Comparison of ENCODE assay signal across 23 mouse cellular contexts in genomic region chr10:127592423-127592822, GRCm38 (mm10). TPM values are rescaled to one million over a fixed set of nuclear protein-coding genes. Genes with fewer than 3 reads are reported as not detected.
DNase-seq lines count a peak whose midpoint lies in the region; ATAC-seq lines count a peak whose summit lies in the region.
"Had no signal": no experiment of that assay in that cellular context is flagged by ENCODE, and none has a peak within 500 bp of the region (broad histone marks: within the 10 kb centered on the region; RNA-seq: fewer than 3 reads in every experiment).

No protein-coding gene starts in this region.

- no peak for DNase-seq in neural tube, embryonic 11.5 days (ENCODE audit: low spot score)
- peak; percentile 45 for DNase-seq in brain, adult 2 months (ENCODE audit: low read depth, low spot score)
- DNase-seq in natural killer cell, adult 2 months (ENCODE audit: low spot score in 2 of 2): no peak
- no peak for DNase-seq in urinary bladder, postnatal 36 days (ENCODE audit: low spot score in 2 of 2)
- DNase-seq: cerebellum, adult 9-11 months; gastrocnemius, postnatal 36 days; heart, postnatal 4 days; kidney, adult 2 months; kidney, postnatal 10 days; liver, embryonic 13.5 days; lung, adult 2 months; lung, postnatal 14 days; thymus, postnatal 14 days had no signal

- H3K9me3 ChIP-seq in neural tube, embryonic 11.5 days (ENCODE audit: control insufficient read depth, low read length): no peaks in the 10 kb centered on the region
- H3K9me3 ChIP-seq in neural tube, embryonic 15.5 days (replicated peaks): no peaks in the 10 kb centered on the region
- H3K9me3 ChIP-seq: forebrain, embryonic 12.5 days; heart, embryonic 15.5 days; liver, embryonic 13.5 days; midbrain, embryonic 15.5 days had no signal

- H3K9ac ChIP-seq in neural tube, embryonic 11.5 days (ENCODE audit: low read length): 0 out of 2 replicates have a peak overlapping the region, but pooled peaks have one; percentile 5
- no peak overlapping the region for H3K9ac ChIP-seq in neural tube, embryonic 15.5 days (replicated peaks)
- H3K9ac ChIP-seq: forebrain, embryonic 12.5 days; heart, embryonic 15.5 days; liver, embryonic 13.5 days; midbrain, embryonic 15.5 days had no signal

- no peak overlapping the region for H3K4me3 ChIP-seq in neural tube, embryonic 11.5 days (ENCODE audit: low read depth, low read length)
- H3K4me3 ChIP-seq in neural tube, embryonic 15.5 days (replicated peaks): no peak overlapping the region
- no peak overlapping the region for H3K4me3 ChIP-seq in macrophage (ENCODE audit: inconsistent target)
- H3K4me3 ChIP-seq: erythroblast, embryonic 14.5 days; forebrain, embryonic 12.5 days; heart, embryonic 15.5 days; left cerebral cortex, adult 2 months; liver, embryonic 13.5 days; midbrain, embryonic 15.5 days had no signal

- peaks cover 29% of the 10 kb centered on the region for H3K36me3 ChIP-seq in neural tube, embryonic 11.5 days (ENCODE audit: control insufficient read depth, insufficient read depth, low read length)
- peaks cover 81% of the 10 kb centered on the region for H3K36me3 ChIP-seq in neural tube, embryonic 15.5 days
- peaks cover 25% of the 10 kb centered on the region; the same call in 1 of the 2 replicates for H3K36me3 ChIP-seq in macrophage (ENCODE audit: inconsistent target)

- WGBS in neural tube, embryonic 11.5 days: 92% methylated on average over 7 of the region's 7 CpGs
- 93% methylated on average over 7 of the region's 7 CpGs for WGBS in neural tube, embryonic 15.5 days
- WGBS in macrophage (ENCODE audit: missing documents): 82% methylated on average over 7 of the region's 7 CpGs

- no peak overlapping the region for H3K4me2 ChIP-seq in neural tube, embryonic 11.5 days (ENCODE audit: low read depth)
- H3K4me2 ChIP-seq in neural tube, embryonic 15.5 days: no peak overlapping the region
- H3K4me2 ChIP-seq: forebrain, embryonic 12.5 days; heart, embryonic 15.5 days; liver, embryonic 13.5 days; midbrain, embryonic 15.5 days had no signal

- H3K4me1 ChIP-seq in neural tube, embryonic 11.5 days (ENCODE audit: control insufficient read depth, insufficient read depth, low read length): peaks cover 15% of the 10 kb centered on the region
- peaks cover 21% of the 10 kb centered on the region for H3K4me1 ChIP-seq in neural tube, embryonic 15.5 days

- no peak overlapping the region for H3K27ac ChIP-seq in neural tube, embryonic 11.5 days (ENCODE audit: low read depth, low read length)
- H3K27ac ChIP-seq in neural tube, embryonic 15.5 days (replicated peaks): no peak overlapping the region
- peak overlapping the region; percentile 100 for H3K27ac ChIP-seq in macrophage
- H3K27ac ChIP-seq: forebrain, embryonic 12.5 days; liver, embryonic 13.5 days; midbrain, embryonic 15.5 days had no signal

- H3K27me3 ChIP-seq in neural tube, embryonic 11.5 days (ENCODE audit: control insufficient read depth, insufficient read depth, low read length): no peaks in the 10 kb centered on the region
- H3K27me3 ChIP-seq in neural tube, embryonic 15.5 days (replicated peaks): no peaks in the 10 kb centered on the region
- H3K27me3 ChIP-seq: forebrain, embryonic 12.5 days; heart, embryonic 15.5 days; liver, embryonic 13.5 days; midbrain, embryonic 15.5 days; Patski had no signal

- no peak for ATAC-seq in neural tube, embryonic 11.5 days (ENCODE audit: insufficient read depth, low FRiP score, low TSS enrichment)
- ATAC-seq in neural tube, embryonic 15.5 days (ENCODE audit: low FRiP score): no peak
- no peak for ATAC-seq in CD4-positive, CD25-positive, alpha-beta regulatory T cell, adult 4 months
- ATAC-seq: midbrain, embryonic 15.5 days; Patski had no signal

- H3K79me2 ChIP-seq in macrophage (ENCODE audit: inconsistent target): peaks cover 50% of the 10 kb centered on the region

RNA-seq across cellular contexts. Expression of gene Lrp1, which starts 28.5 kb away (rescaled TPM):
- 60.2 and 68.2 TPM in 2 replicates for polyA plus RNA-seq in neural tube, embryonic 11.5 days (2014; fragmentation: Nextera tagmentation; extraction: Ambion mirVana)
- 102 and 108 TPM in 2 replicates for polyA plus RNA-seq in neural tube, embryonic 15.5 days (2015; fragmentation: Nextera tagmentation; extraction: Ambion mirVana)
- total RNA-seq in macrophage (2018; cell fraction: chromatin; rRNA removed): 1,000 to 10,000 TPM in 10 of 26 experiments, 100 to 1,000 TPM in 16; 161 to 1,849 (median 957) TPM
- 100 to 1,000 TPM; 187 to 924 (median 416) TPM for total RNA-seq in macrophage (2018; cell fraction: cytosol; rRNA removed)
- total RNA-seq in macrophage (2018; cell fraction: nucleus; rRNA removed): 1,000 to 10,000 TPM in 20 of 26 experiments, 100 to 1,000 TPM in 6; 439 to 3,096 (median 1,237) TPM
- polyA plus RNA-seq in macrophage (2018): 315 to 785 TPM (median 440 TPM) in 3 replicates
- under 1 TPM; 0.30 to 0.96 TPM for polyA plus RNA-seq in CD4-positive, CD25-positive, alpha-beta regulatory T cell, adult 4 months (2017; shearing (Covaris generic))

RNA-seq across cellular contexts. Expression of gene Stat6, which starts 50.4 kb away (rescaled TPM):
- polyA plus RNA-seq in neural tube, embryonic 11.5 days (2014; fragmentation: Nextera tagmentation; extraction: Ambion mirVana): 6.1 and 6.8 TPM in 2 replicates
- polyA plus RNA-seq in neural tube, embryonic 15.5 days (2015; fragmentation: Nextera tagmentation; extraction: Ambion mirVana): 5.0 and 11.5 TPM in 2 replicates
- 100 to 1,000 TPM; 187 to 439 (median 329) TPM for total RNA-seq in macrophage (2018; cell fraction: chromatin; rRNA removed)
- total RNA-seq in macrophage (2018; cell fraction: cytosol; rRNA removed): 100 to 1,000 TPM; 105 to 151 (median 131) TPM
- 100 to 1,000 TPM; 141 to 357 (median 222) TPM for total RNA-seq in macrophage (2018; cell fraction: nucleus; rRNA removed)
- polyA plus RNA-seq in macrophage (2018): 122 to 141 TPM (median 128 TPM) in 3 replicates
- polyA plus RNA-seq in CD4-positive, CD25-positive, alpha-beta regulatory T cell, adult 4 months (2017; shearing (Covaris generic)): 100 to 1,000 TPM; 173 to 320 TPM

RNA-seq across cellular contexts. Expression of gene Nxph4, which starts 58.1 kb away (rescaled TPM):
- 45.7 and 46.8 TPM in 2 replicates for polyA plus RNA-seq in neural tube, embryonic 11.5 days (2014; fragmentation: Nextera tagmentation; extraction: Ambion mirVana)
- 80.4 and 102 TPM in 2 replicates for polyA plus RNA-seq in neural tube, embryonic 15.5 days (2015; fragmentation: Nextera tagmentation; extraction: Ambion mirVana)
- not detected for total RNA-seq in macrophage (2018; cell fraction: chromatin; rRNA removed)
- total RNA-seq in macrophage (2018; cell fraction: cytosol; rRNA removed): not detected
- under 1 TPM in 2 of 26 experiments, not detected in 24; 0.48 to 0.69 TPM for total RNA-seq in macrophage (2018; cell fraction: nucleus; rRNA removed)
- polyA plus RNA-seq in macrophage (2018): not detected in 3 replicates
- polyA plus RNA-seq in CD4-positive, CD25-positive, alpha-beta regulatory T cell, adult 4 months (2017; shearing (Covaris generic)): not detected
- total RNA-seq: common myeloid progenitor, adult 5-6 weeks had no signal
- polyA plus RNA-seq: erythroblast, embryonic 14.5 days had no signal

Comparison
In these comparisons a context has a peak if more than half of its experiments do, and no peak if none do; other contexts are left out.
1. RNA of gene Lrp1, which starts 28.5 kb away (polyA plus RNA-seq): 315 to 785 TPM in macrophage, 102 to 108 TPM in neural tube, embryonic 15.5 days and 60.2 to 68.2 TPM in neural tube, embryonic 11.5 days; 0.30 to 0.96 TPM in CD4-positive, CD25-positive, alpha-beta regulatory T cell, adult 4 months; every median in the first group is over 10 times any median in the second.
2. RNA of gene Nxph4, which starts 58.1 kb away (polyA plus RNA-seq): 80.4 to 102 TPM in neural tube, embryonic 15.5 days and 45.7 to 46.8 TPM in neural tube, embryonic 11.5 days; not detected in macrophage and not detected in CD4-positive, CD25-positive, alpha-beta regulatory T cell, adult 4 months; every median in the first group is over 10 times any median in the second.